Mouse (Mus musculus): ENCODE data around the gene Foxa1. TPM values are rescaled to one million over a fixed set of nuclear protein-coding genes. Genes with fewer than 3 reads are reported as not detected.

The Foxa1 gene
- polyA plus RNA-seq, 1 experiment from 2014 or later, result 2.4 TPM

DNA sequence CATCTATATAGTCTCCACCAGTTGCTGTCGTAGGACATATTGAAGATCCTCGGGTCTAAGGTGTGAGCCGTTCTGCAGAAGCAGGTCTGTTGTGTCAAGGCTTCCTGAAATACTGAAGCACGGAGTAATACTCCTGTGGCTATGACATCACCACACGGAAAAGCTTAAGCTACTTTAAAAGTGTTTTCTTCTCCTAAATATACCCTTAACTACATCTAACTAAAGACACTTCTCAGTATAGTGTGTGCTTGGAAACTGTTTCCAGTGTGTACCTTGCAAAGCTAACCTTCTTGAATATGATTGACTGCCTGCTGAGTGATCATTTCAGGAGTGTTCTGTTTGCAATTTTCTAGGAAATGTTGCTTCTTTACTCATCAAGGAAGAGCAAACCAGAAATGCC, 35.2 kb downstream of the Foxa1 start:
- Histone ChIP-seq H3K36me3 (ENCODE audit: control insufficient read depth, insufficient read depth, low read length) (no peaks in the 10 kb centered on the region), H3K27ac (replicated peaks; ENCODE audit: low read depth, low read length) (no peak overlapping the region), H3K4me2 (ENCODE audit: low read length) (no peak overlapping the region), H3K9ac (replicated peaks; ENCODE audit: low read length) (no peak overlapping the region), H3K27me3 (ENCODE audit: control insufficient read depth, insufficient read depth, low read length) (no peaks in the 10 kb centered on the region), H3K4me3 (replicated peaks; ENCODE audit: low read depth, low read length) (no peak overlapping the region), H3K4me1 (ENCODE audit: control insufficient read depth, insufficient read depth, low read length) (no peaks in the 10 kb centered on the region), H3K9me3 (ENCODE audit: control insufficient read depth, low read length) (no peaks in the 10 kb centered on the region)
- DNase-seq (no peak), ATAC-seq (ENCODE audit: low FRiP score, low TSS enrichment) (no peak)
- 92% methylated on average over 5 of the region's 5 CpGs for WGBS

DNA sequence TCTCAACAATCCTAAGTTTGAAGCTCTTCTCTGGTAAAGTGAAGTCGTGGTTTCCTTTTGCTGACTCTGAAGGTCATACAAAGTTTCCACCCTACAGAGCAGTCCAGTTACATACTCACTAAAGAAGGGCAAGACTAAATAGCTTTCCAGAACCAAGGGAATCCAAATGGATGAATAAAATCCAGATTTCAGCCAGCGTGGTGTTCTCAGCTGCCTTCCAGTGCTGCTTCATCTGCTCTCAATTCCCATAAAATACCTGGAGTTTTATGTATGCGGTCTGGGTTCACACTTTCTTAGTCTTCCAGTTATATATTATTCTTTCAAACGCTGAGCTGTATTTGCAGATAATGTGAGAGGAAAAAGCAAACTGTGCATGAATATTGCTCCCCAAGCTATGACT, 35.6 kb downstream of the Foxa1 start:
- H3K36me3 ChIP-seq (ENCODE audit: control insufficient read depth, insufficient read depth, low read length), result no peaks in the 10 kb centered on the region
- H3K9ac ChIP-seq (replicated peaks; ENCODE audit: low read length), result no peak overlapping the region
- no peak overlapping the region for H3K4me2 ChIP-seq (ENCODE audit: low read length)
- WGBS, result 91% methylated on average over 4 of the region's 4 CpGs
- no peak overlapping the region for H3K4me3 ChIP-seq (replicated peaks; ENCODE audit: low read depth, low read length)
- no peak overlapping the region for H3K27ac ChIP-seq (replicated peaks; ENCODE audit: low read depth, low read length)
- H3K27me3 ChIP-seq (ENCODE audit: control insufficient read depth, insufficient read depth, low read length), result no peaks in the 10 kb centered on the region
- no peak for ATAC-seq (ENCODE audit: low FRiP score, low TSS enrichment)
- DNase-seq, result no peak
- H3K4me1 ChIP-seq (ENCODE audit: control insufficient read depth, insufficient read depth, low read length), result no peaks in the 10 kb centered on the region
- no peaks in the 10 kb centered on the region for H3K9me3 ChIP-seq (ENCODE audit: control insufficient read depth, low read length)

DNA sequence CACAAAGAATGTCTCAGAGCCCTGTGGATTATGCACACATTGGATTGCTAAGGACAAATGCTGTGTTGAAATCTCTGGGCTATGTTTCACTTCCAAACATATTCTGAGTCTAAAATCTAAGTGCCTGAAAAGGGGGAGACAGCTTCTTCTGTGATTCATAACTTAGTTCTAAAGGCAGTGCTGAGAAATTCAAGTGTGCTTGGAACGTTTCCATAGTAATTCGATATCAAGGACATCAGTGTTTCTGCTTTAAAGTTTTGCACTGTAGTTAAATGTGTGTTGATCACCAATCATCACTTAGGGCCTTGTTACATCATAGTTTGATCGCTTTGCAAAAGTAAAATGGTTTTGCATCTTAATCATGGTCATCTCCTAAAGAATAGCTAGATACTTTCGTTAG, 37.0 kb downstream of the Foxa1 start:
- H3K27me3 ChIP-seq (ENCODE audit: control insufficient read depth, insufficient read depth, low read length), result no peaks in the 10 kb centered on the region
- no peak overlapping the region for H3K27ac ChIP-seq (replicated peaks; ENCODE audit: low read depth, low read length)
- H3K4me3 ChIP-seq (replicated peaks; ENCODE audit: low read depth, low read length), result no peak overlapping the region
- no peak overlapping the region for H3K4me2 ChIP-seq (ENCODE audit: low read length)
- no peaks in the 10 kb centered on the region for H3K9me3 ChIP-seq (ENCODE audit: control insufficient read depth, low read length)
- WGBS, result 78% methylated on average over 4 of the region's 4 CpGs
- H3K36me3 ChIP-seq (ENCODE audit: control insufficient read depth, insufficient read depth, low read length), result no peaks in the 10 kb centered on the region
- H3K4me1 ChIP-seq (ENCODE audit: control insufficient read depth, insufficient read depth, low read length), result no peaks in the 10 kb centered on the region
- ATAC-seq (ENCODE audit: low FRiP score, low TSS enrichment) (no peak), DNase-seq (no peak)
- H3K9ac ChIP-seq (replicated peaks; ENCODE audit: low read length), result no peak overlapping the region

DNA sequence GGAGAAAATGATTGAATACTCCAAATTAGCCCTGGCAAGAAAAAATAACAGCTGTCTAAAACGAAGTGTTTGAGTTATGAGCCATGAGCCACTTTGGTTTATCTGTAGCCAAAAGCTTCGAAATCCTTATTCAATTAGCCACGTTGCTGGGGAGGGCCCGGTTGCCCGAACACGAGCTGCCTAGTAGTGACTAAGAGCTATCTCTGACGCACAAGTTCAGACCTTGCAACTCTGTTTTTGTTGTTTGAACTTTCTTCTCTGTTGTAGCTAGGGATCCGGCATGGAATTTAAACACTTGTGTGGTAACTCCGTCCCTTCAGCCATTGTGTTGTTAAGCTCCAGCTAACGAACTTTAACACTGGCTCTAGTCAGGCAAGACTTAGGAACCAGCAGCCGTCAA, 37.8 kb downstream of the Foxa1 start:
- 24% methylated on average over 11 of the region's 11 CpGs for WGBS
- Histone ChIP-seq H3K9ac (replicated peaks; ENCODE audit: low read length) (no peak overlapping the region), H3K36me3 (ENCODE audit: control insufficient read depth, insufficient read depth, low read length) (no peaks in the 10 kb centered on the region), H3K27ac (replicated peaks; ENCODE audit: low read depth, low read length) (no peak overlapping the region), H3K27me3 (ENCODE audit: control insufficient read depth, insufficient read depth, low read length) (no peaks in the 10 kb centered on the region), H3K4me3 (replicated peaks; ENCODE audit: low read depth, low read length) (no peak overlapping the region), H3K4me1 (ENCODE audit: control insufficient read depth, insufficient read depth, low read length) (no peaks in the 10 kb centered on the region), H3K9me3 (ENCODE audit: control insufficient read depth, low read length) (no peaks in the 10 kb centered on the region), H3K4me2 (ENCODE audit: low read length) (no peak overlapping the region)
- no peak for ATAC-seq (ENCODE audit: low FRiP score, low TSS enrichment)
- DNase-seq, result no peak

DNA sequence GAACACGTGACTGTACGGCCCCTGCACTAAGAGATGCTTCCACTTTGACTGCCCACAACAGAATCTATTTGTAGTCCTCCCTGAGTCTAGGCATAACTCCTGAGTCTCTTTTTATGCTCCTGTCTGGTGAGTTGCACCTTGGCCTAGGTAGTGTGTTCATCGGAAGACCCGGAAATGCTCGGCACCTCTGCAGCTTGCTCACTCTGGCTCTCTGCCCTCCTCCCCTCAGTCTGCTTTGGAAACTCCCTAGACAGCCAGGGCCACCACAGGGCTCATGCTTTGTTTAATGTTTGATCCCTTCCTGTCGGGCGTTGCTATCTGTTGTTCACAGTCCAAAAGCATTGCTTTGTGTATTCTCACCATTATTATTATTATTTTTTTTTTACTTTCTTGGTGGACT, 41.4 kb downstream of the Foxa1 start:
- WGBS, result 66% methylated on average over 7 of the region's 7 CpGs

DNA sequence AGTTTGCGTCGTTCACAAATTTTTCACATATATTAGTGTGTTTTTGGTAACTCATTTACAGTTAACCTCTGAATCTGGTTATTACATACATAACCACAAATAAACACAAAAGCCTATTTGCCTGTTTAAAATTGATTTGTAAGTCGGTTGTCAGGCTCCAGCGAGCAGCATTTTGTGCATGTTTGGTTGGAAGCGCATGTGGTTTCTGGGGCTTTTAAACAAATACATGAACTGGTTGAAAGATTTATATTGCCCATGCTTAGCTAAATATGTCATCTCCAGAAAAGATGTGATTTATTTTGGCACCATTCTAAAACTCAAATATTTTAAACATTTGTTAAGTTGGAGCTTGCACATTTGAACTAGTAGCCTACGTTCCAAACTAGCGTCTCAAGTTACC, 46.5 kb downstream of the Foxa1 start:
- 81% methylated on average over 7 of the region's 7 CpGs for WGBS
- H3K27ac ChIP-seq (replicated peaks; ENCODE audit: low read depth, low read length), result no peak overlapping the region
- no peak overlapping the region for H3K4me2 ChIP-seq (ENCODE audit: low read length)
- H3K36me3 ChIP-seq (ENCODE audit: control insufficient read depth, insufficient read depth, low read length), result no peaks in the 10 kb centered on the region
- H3K9ac ChIP-seq (replicated peaks; ENCODE audit: low read length), result no peak overlapping the region
- H3K4me3 ChIP-seq (replicated peaks; ENCODE audit: low read depth, low read length), result no peak overlapping the region
- DNase-seq (no peak), ATAC-seq (ENCODE audit: low FRiP score, low TSS enrichment) (no peak)
- H3K9me3 ChIP-seq (ENCODE audit: control insufficient read depth, low read length), result no peaks in the 10 kb centered on the region
- H3K4me1 ChIP-seq (ENCODE audit: control insufficient read depth, insufficient read depth, low read length), result no peaks in the 10 kb centered on the region
- H3K27me3 ChIP-seq (ENCODE audit: control insufficient read depth, insufficient read depth, low read length), result no peaks in the 10 kb centered on the region

More for the DNA sequence above, 41.4 kb downstream of the Foxa1 start:
- no peaks in the 10 kb centered on the region for H3K4me1 ChIP-seq (ENCODE audit: control insufficient read depth, insufficient read depth, low read length)
- no peaks in the 10 kb centered on the region for H3K36me3 ChIP-seq (ENCODE audit: control insufficient read depth, insufficient read depth, low read length)
- no peak overlapping the region for H3K9ac ChIP-seq (replicated peaks; ENCODE audit: low read length)
- no peak overlapping the region for H3K4me3 ChIP-seq (replicated peaks; ENCODE audit: low read depth, low read length)
- no peak for DNase-seq
- no peak overlapping the region for H3K4me2 ChIP-seq (ENCODE audit: low read length)
- no peak overlapping the region for H3K27ac ChIP-seq (replicated peaks; ENCODE audit: low read depth, low read length)
- no peaks in the 10 kb centered on the region for H3K9me3 ChIP-seq (ENCODE audit: control insufficient read depth, low read length)
- no peak for ATAC-seq (ENCODE audit: low FRiP score, low TSS enrichment)
- no peaks in the 10 kb centered on the region for H3K27me3 ChIP-seq (ENCODE audit: control insufficient read depth, insufficient read depth, low read length)

DNA sequence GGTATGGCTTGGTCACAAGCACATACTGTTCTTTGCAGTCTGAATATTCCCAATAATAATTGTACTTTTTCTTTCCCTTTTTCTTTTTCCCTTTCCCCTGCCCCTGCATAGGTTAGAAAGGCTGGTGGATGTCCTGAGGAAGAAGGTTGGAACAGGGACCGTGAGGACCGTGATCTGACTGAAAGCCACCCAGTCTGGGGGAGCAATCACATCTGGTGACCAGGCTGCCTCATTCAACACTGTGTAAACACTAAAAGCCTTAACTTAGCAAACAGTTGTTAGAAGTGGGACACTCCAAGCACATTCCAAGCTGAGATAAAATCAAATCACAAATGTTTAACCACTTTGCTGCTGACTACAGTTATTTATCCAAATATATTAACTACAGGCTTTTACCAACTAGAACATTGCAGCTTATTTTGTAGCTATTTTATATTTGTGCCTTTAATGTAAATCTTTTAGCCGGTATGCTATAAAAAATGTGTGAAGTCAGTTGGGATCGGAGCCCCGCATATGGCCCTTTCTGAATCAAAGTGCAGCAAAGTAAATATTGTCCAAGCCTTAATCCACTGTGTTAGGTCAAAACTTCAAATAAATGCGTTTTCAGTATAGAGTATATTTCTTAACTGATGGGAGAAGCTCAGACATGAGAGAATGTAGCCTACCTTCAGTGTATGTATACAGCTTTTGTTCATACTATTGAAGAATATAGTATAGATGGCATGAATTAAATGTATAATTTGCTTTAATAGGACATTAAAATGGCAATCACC, 50.2 kb downstream of the Foxa1 start:
- ATAC-seq (ENCODE audit: low FRiP score, low TSS enrichment), result no peak
- 85% methylated on average over 6 of the region's 6 CpGs for WGBS
- Histone ChIP-seq H3K27ac (replicated peaks; ENCODE audit: low read depth, low read length) (no peak overlapping the region), H3K4me3 (replicated peaks; ENCODE audit: low read depth, low read length) (no peak overlapping the region), H3K4me2 (ENCODE audit: low read length) (no peak overlapping the region), H3K4me1 (ENCODE audit: control insufficient read depth, insufficient read depth, low read length) (no peaks in the 10 kb centered on the region), H3K27me3 (ENCODE audit: control insufficient read depth, insufficient read depth, low read length) (no peaks in the 10 kb centered on the region), H3K9ac (replicated peaks; ENCODE audit: low read length) (no peak overlapping the region), H3K9me3 (ENCODE audit: control insufficient read depth, low read length) (no peaks in the 10 kb centered on the region), H3K36me3 (ENCODE audit: control insufficient read depth, insufficient read depth, low read length) (no peaks in the 10 kb centered on the region)
- no peak for DNase-seq

Other genes starting within 250 kb of the Foxa1 start
- gene Ttc6, start 17.2 kb upstream of the Foxa1 start, polyA plus RNA-seq (2014; fragmentation: Nextera tagmentation; extraction: Ambion mirVana), result 1.4 and 1.6 TPM in 2 replicates

All from midbrain, embryonic 14.5 days (tissue).